Mouse (Mus musculus) midbrain, embryonic 13.5 days (tissue): ENCODE measurements around the gene Gm5737. TPM values are rescaled to one million over a fixed set of nuclear protein-coding genes. Genes with fewer than 3 reads are reported as not detected.

Source experiments
- ATAC-seq: fragments of 200-750 bp; cut with Nextera tagmentation; 2 replicates; pipeline ENCODE4 v1.8.0; 2017; ENCODE audit warnings: mild to moderate bottlenecking, moderate TSS enrichment, moderate library complexity
- H3K27ac ChIP-seq: fragments of 300-500 bp; sonication (generic); 2 replicates; pipeline ENCODE4 v1.5.1; 2015; ENCODE audit warnings: inconsistent platforms, mild to moderate bottlenecking, moderate library complexity
- H3K27me3 ChIP-seq: fragments of 300-500 bp; sonication (generic); 2 replicates; pipeline ENCODE4 v1.6.1; 2015; ENCODE audit warnings: mild to moderate bottlenecking, inconsistent platforms
- H3K36me3 ChIP-seq: fragments of 300-500 bp; sonication (generic); 2 replicates; pipeline ENCODE4 v1.6.1; 2015; ENCODE audit warnings: mild to moderate bottlenecking, inconsistent platforms
- H3K4me1 ChIP-seq: fragments of 300-500 bp; sonication (generic); replicated peaks from 2 replicates; pipeline ENCODE4 v1.6.1; 2015; ENCODE audit warnings: inconsistent platforms
- H3K4me2 ChIP-seq: fragments of 300-500 bp; sonication (generic); replicated peaks from 2 replicates; pipeline ENCODE4 v1.6.1; 2015; ENCODE audit warnings: moderate library complexity, mild to moderate bottlenecking, inconsistent platforms
- H3K4me3 ChIP-seq: fragments of 300-500 bp; sonication (generic); replicated peaks from 2 replicates; pipeline ENCODE4 v1.5.1; 2015; ENCODE audit warnings: mild to moderate bottlenecking, inconsistent platforms
- H3K9ac ChIP-seq: fragments of 300-500 bp; sonication (generic); replicated peaks from 2 replicates; pipeline ENCODE4 v1.6.1; 2015; ENCODE audit warnings: mild to moderate bottlenecking, inconsistent platforms
- H3K9me3 ChIP-seq: fragments of 300-500 bp; sonication (generic); 2 replicates; pipeline ENCODE4 v1.6.1; 2016; ENCODE audit warnings: mild to moderate bottlenecking, inconsistent platforms
- WGBS: fragments of 180-500 bp; shearing (Covaris S2); methylation state at CpG from one replicate; pipeline ENCODE4 v1.1.7; 2015; 5-methylcytosine and 5-hydroxymethylcytosine counted together
- polyA plus RNA-seq: library from polyadenylated mRNA; unstranded; fragments of >200 nt; fragmentation: Nextera tagmentation; extraction: Ambion mirVana; gene quantifications from 2 replicates; pipeline ENCODE4 v1.2.1, GENCODE M21; 2015

The Gm5737 gene
- not detected in 2 replicates for polyA plus RNA-seq

DNA sequence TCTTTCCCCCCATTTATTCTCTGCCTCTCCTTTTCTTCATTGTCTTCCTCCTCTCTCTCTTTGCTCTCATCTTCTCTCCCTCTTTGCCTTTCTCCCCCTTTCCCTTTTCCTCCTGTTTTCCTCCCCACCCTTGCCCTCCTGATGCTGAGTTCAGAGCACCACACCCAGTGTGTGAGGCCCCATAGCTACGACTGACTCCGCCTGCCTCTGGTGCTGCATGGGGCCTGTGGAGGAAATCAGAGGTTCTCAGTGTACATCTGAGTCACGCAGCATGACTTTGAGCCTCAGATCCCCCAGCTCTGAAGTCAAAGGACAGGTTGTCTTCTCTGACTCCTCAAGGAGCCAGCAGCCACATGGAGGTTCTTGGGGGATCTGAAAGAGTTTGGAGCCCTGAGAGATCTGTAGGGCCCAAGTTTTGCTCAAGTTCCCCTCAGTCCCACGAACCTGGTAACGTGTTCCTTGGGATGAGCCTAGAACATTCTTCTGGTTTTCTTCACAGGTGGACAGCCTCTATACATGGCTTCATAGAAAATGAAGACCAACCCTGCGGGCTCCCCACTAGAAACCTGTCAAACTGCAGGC is at the start of gene Gm5737:
Gene Gm5737, plus strand, starts transcription at position 532 of the 582 bp plus-strand sequence.
- Histone ChIP-seq H3K9ac (no peak within 1 kb of the TSS), H3K36me3 (no peaks in the 10 kb centered on the region), H3K4me3 (no peak within 1 kb of the TSS), H3K9me3 (no peaks in the 10 kb centered on the region), H3K4me1 (peaks cover 5% of the 10 kb centered on the region), H3K4me2 (no peak within 1 kb of the TSS), H3K27me3 (peaks cover 9% of the 10 kb centered on the region), H3K27ac (no peak within 1 kb of the TSS)
- no peak for ATAC-seq
- WGBS: 83% methylated on average over 6 of the region's 6 CpGs

GRCm38 (mm10) chr7:120767369-120767768 is 44.8 kb upstream of the Gm5737 start:
- Histone ChIP-seq H3K27ac (no peak overlapping the region), H3K9me3 (no peaks in the 10 kb centered on the region), H3K4me3 (no peak overlapping the region), H3K4me2 (no peak overlapping the region), H3K36me3 (no peaks in the 10 kb centered on the region), H3K9ac (no peak overlapping the region), H3K27me3 (no peaks in the 10 kb centered on the region), H3K4me1 (peaks cover 5% of the 10 kb centered on the region; the same call in 1 of the 2 replicates)
- 0% methylated on average over 1 of the region's 1 CpGs for WGBS
- ATAC-seq: no peak

- H3K4me2 ChIP-seq: no peak overlapping the region
- H3K27ac ChIP-seq: no peak overlapping the region
- H3K36me3 ChIP-seq: no peaks in the 10 kb centered on the region
- no peaks in the 10 kb centered on the region for H3K9me3 ChIP-seq
- WGBS: 48% methylated on average over 1 of the region's 1 CpGs
- no peak overlapping the region for H3K4me3 ChIP-seq
- no peak for ATAC-seq
- no peak overlapping the region for H3K9ac ChIP-seq
- peaks cover 5% of the 10 kb centered on the region; the same call in 1 of the 2 replicates for H3K4me1 ChIP-seq
- no peaks in the 10 kb centered on the region for H3K27me3 ChIP-seq
These were observed 40.8 kb upstream of the Gm5737 start for GRCm38 (mm10) chr7:120771389-120771788.

- no peak overlapping the region for H3K9ac ChIP-seq
- no peaks in the 10 kb centered on the region for H3K9me3 ChIP-seq
- no peaks in the 10 kb centered on the region for H3K36me3 ChIP-seq
- H3K27ac ChIP-seq: no peak overlapping the region
- no peak overlapping the region for H3K4me3 ChIP-seq
- no peak overlapping the region for H3K4me2 ChIP-seq
- ATAC-seq: no peak
- H3K4me1 ChIP-seq: no peaks in the 10 kb centered on the region
- 73% methylated on average over 2 of the region's 2 CpGs for WGBS
- H3K27me3 ChIP-seq: no peaks in the 10 kb centered on the region
These were observed 34.2 kb upstream of the Gm5737 start for GRCm38 (mm10) chr7:120778012-120778411.

DNA sequence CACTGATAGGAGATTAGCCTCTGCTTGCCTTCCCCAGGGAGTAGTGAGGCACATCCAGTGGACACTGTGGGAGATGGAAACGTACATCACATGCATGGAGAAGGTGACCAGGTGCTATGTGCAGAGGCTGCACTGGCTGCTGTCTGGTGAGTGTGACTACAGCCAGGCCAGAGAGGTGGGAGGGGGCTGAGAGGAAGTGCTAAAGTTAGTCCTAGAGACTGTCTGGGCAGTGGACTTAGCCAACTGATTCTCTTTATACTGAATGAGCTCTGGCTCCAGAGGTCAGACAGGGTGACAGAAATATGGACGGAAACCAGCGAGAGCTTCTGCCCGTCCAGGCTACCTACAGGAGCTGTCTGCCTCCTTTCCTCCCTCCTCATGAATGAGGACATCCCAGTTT is 16.6 kb upstream of the Gm5737 start:
- no peak for ATAC-seq

DNA sequence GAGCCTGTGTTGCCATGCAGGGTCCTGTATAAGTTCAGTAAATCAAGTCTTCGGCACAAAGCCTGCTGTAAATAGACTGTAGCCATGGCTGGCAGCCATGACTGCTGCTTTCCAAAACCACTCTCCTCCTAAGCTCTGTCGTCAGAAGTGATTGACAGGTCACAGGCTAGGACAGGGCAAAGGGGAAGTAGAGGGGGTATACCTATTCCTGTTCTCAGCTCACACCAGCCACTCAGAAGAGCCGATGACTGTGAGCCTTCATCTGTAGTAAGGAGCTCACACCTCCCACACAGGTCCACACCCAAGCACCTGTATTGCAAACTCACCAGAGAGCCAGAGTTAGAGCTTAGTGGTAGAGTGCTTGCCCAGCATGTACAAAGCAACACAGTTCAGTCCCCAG is 15.8 kb upstream of the Gm5737 start:
- no peaks in the 10 kb centered on the region for H3K4me1 ChIP-seq
- WGBS: 83% methylated on average over 3 of the region's 3 CpGs
- no peaks in the 10 kb centered on the region for H3K27me3 ChIP-seq
- H3K9me3 ChIP-seq: no peaks in the 10 kb centered on the region
- no peaks in the 10 kb centered on the region for H3K36me3 ChIP-seq
- H3K4me2 ChIP-seq: no peak overlapping the region
- H3K9ac ChIP-seq: no peak overlapping the region
- no peak overlapping the region for H3K27ac ChIP-seq
- no peak overlapping the region for H3K4me3 ChIP-seq
- no peak for ATAC-seq

More for the DNA sequence above, 16.6 kb upstream of the Gm5737 start:
- Histone ChIP-seq H3K4me1 (no peaks in the 10 kb centered on the region), H3K27ac (no peak overlapping the region), H3K4me2 (no peak overlapping the region), H3K36me3 (no peaks in the 10 kb centered on the region), H3K9ac (no peak overlapping the region), H3K4me3 (no peak overlapping the region), H3K27me3 (no peaks in the 10 kb centered on the region), H3K9me3 (no peaks in the 10 kb centered on the region)
- 83% methylated on average over 4 of the region's 4 CpGs for WGBS

GRCm38 (mm10) chr7:120803268-120803667 is 8.9 kb upstream of the Gm5737 start:
- H3K4me3 ChIP-seq: no peak overlapping the region
- H3K27ac ChIP-seq: no peak overlapping the region
- 96% methylated on average over 2 of the region's 2 CpGs for whole genome bisulfite sequencing
- ATAC-seq: no peak
- no peaks in the 10 kb centered on the region for H3K27me3 ChIP-seq
- H3K36me3 ChIP-seq: no peaks in the 10 kb centered on the region
- no peaks in the 10 kb centered on the region for H3K4me1 ChIP-seq
- H3K9me3 ChIP-seq: no peaks in the 10 kb centered on the region
- H3K4me2 ChIP-seq: no peak overlapping the region
- no peak overlapping the region for H3K9ac ChIP-seq

DNA sequence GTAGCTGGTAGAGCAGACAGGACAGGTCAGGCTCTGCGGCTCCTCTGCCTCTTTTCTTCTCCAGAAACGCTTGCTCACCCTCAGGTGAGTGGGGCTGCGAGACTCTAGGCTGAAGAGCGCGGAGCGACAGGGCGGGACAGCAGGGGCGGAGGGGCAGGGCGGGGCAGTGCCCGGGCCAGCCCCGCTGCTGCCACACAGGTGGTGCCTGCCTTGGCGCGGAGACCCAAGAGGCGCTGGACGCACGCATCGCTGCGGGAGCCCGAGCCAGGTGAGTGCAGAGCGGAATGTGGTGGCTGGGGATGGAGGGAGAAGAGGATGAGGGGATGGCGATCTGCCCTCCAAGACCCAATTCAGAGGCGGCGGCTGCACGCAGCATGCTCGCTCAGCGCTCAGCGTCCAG is 2.5 kb upstream of the Gm5737 start:
- Histone ChIP-seq H3K9ac (peak overlapping the region; percentile 42), H3K27ac (no peak overlapping the region), H3K4me1 (peaks cover 5% of the 10 kb centered on the region), H3K9me3 (no peaks in the 10 kb centered on the region), H3K4me2 (peak overlapping the region; percentile 54), H3K4me3 (peak overlapping the region; percentile 30), H3K27me3 (peaks cover 9% of the 10 kb centered on the region), H3K36me3 (no peaks in the 10 kb centered on the region)
- WGBS: 4% methylated on average over 26 of the region's 27 CpGs
- ATAC-seq: no peak

GRCm38 (mm10) chr7:120817552-120817951 is 5.4 kb downstream of the Gm5737 start:
- WGBS: 87% methylated on average over 6 of the region's 6 CpGs
- Histone ChIP-seq H3K9me3 (no peaks in the 10 kb centered on the region), H3K27ac (no peak overlapping the region), H3K36me3 (no peaks in the 10 kb centered on the region), H3K27me3 (no peaks in the 10 kb centered on the region), H3K9ac (no peak overlapping the region), H3K4me3 (no peak overlapping the region), H3K4me1 (no peaks in the 10 kb centered on the region), H3K4me2 (no peak overlapping the region)
- ATAC-seq: no peak

DNA sequence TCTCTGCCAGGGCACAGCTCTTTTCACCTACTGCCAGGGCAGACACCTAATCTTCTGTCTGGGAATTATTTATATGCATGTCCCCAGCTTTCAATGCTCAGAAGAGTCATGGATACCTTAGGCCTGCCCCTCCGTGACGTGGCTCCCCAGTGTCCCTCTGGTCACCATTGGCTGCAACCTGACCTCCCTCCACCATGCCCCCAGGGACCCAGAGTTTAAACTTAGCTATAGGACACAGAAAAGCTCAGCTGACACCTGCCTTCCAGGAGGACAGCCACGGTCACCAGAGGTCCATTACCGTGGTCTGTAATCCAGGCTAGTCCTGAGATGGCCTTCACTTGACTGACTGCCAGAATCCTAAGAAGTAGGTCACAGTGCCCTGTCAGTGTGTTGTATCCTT is 7.2 kb downstream of the Gm5737 start:
- no peaks in the 10 kb centered on the region for H3K4me1 ChIP-seq
- H3K27me3 ChIP-seq: 0 out of 2 replicates have a peak, but pooled peaks cover 2% of the 10 kb centered on the region
- no peak overlapping the region for H3K27ac ChIP-seq
- no peak for ATAC-seq
- H3K4me2 ChIP-seq: no peak overlapping the region
- no peaks in the 10 kb centered on the region for H3K36me3 ChIP-seq
- no peak overlapping the region for H3K9ac ChIP-seq
- WGBS: 94% methylated on average over 4 of the region's 4 CpGs
- H3K9me3 ChIP-seq: no peaks in the 10 kb centered on the region
- no peak overlapping the region for H3K4me3 ChIP-seq

DNA sequence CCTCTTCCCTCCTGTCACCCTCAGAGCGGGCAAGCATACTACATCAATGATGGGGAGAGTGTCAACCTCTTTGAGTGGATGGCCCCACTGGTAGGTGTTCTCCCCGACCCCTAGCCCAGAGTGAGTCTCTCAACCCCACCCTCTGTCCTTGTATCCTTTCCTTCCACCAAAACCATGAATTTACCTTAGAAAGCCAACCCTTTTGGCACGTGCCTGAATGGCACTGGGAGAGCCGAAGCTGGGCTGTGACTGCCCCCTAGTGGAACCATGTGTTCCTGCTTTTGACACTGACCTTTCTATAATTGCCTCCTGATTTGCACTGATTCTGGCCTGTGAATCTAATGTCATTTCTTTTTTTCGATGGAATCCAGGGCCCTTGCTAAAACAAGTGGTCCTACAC is 11.1 kb downstream of the Gm5737 start:
- 25% methylated on average over 5 of the region's 5 CpGs for WGBS

GRCm38 (mm10) chr7:120825097-120825496 is 12.9 kb downstream of the Gm5737 start:
- H3K9me3 ChIP-seq: no peaks in the 10 kb centered on the region
- no peak overlapping the region for H3K4me2 ChIP-seq
- no peak overlapping the region for H3K27ac ChIP-seq
- H3K36me3 ChIP-seq: no peaks in the 10 kb centered on the region
- no peak overlapping the region for H3K9ac ChIP-seq
- no peak overlapping the region for H3K4me3 ChIP-seq
- 55% methylated on average over 2 of the region's 2 CpGs for WGBS
- no peak for ATAC-seq
- H3K4me1 ChIP-seq: 0 out of 2 replicates have a peak, but pooled peaks cover under 1% of the 10 kb centered on the region
- H3K27me3 ChIP-seq: peaks cover 25% of the 10 kb centered on the region

More for the DNA sequence above, 11.1 kb downstream of the Gm5737 start:
- Histone ChIP-seq H3K27me3 (0 out of 2 replicates have a peak, but pooled peaks cover 7% of the 10 kb centered on the region), H3K4me3 (no peak overlapping the region), H3K4me1 (no peaks in the 10 kb centered on the region), H3K36me3 (no peaks in the 10 kb centered on the region), H3K9me3 (no peaks in the 10 kb centered on the region), H3K27ac (no peak overlapping the region), H3K4me2 (no peak overlapping the region), H3K9ac (no peak overlapping the region)
- peak; percentile 56 for ATAC-seq

GRCm38 (mm10) chr7:120826408-120826807 is 14.2 kb downstream of the Gm5737 start:
- Histone ChIP-seq H3K27ac (no peak overlapping the region), H3K27me3 (peaks cover 30% of the 10 kb centered on the region), H3K36me3 (no peaks in the 10 kb centered on the region), H3K4me2 (no peak overlapping the region), H3K9ac (no peak overlapping the region), H3K4me3 (no peak overlapping the region), H3K4me1 (peaks cover 13% of the 10 kb centered on the region), H3K9me3 (no peaks in the 10 kb centered on the region)
- ATAC-seq: no peak
- 14% methylated on average over 3 of the region's 3 CpGs for WGBS
